Mouse (Mus musculus): ENCODE measurements around the gene Cxcr2. TPM values are rescaled to one million over a fixed set of nuclear protein-coding genes. Genes with fewer than 3 reads are reported as not detected.
A peak's percentile ranks its signal among the peaks of the same experiment; 100 is the strongest.

Cxcr2 gene
- polyA plus RNA-seq, 1 experiment from 2014 or later, result 3.2 TPM

- Histone ChIP-seq H3K27ac (ENCODE audit: low read depth) (no peak overlapping the region), H3K9me3 (ENCODE audit: low read length) (no peaks in the 10 kb centered on the region), H3K4me1 (ENCODE audit: insufficient read depth) (no peaks in the 10 kb centered on the region), H3K4me2 (ENCODE audit: low read depth, low read length) (no peak overlapping the region), H3K4me3 (ENCODE audit: low read depth, low read length) (no peak overlapping the region), H3K27me3 (ENCODE audit: insufficient read depth, low read length) (no peaks in the 10 kb centered on the region), H3K36me3 (replicated peaks; ENCODE audit: insufficient read depth, low read length) (no peaks in the 10 kb centered on the region), H3K9ac (replicated peaks) (no peak overlapping the region)
- TF ChIP-seq EP300 (IDR thresholded peaks at IDR 0.05; ENCODE audit: low read depth) (no peak), CTCF (IDR thresholded peaks at IDR 0.05; ENCODE audit: low read depth) (peak; percentile 91)
- WGBS (ENCODE audit: insufficient replicate concordance), result 40% methylated on average over 7 of the region's 7 CpGs
- DNase-seq, result peak; percentile 33
- no peak for ATAC-seq
Observed at GRCm38 (mm10) chr1:74205881-74206280, 52.1 kb downstream of the Cxcr2 start.

GRCm38 (mm10) chr1:74206642-74207041 lies 52.9 kb downstream of the Cxcr2 start:
- H3K9me3 ChIP-seq (ENCODE audit: low read length), result no peaks in the 10 kb centered on the region
- 51% methylated on average over 8 of the region's 8 CpGs for WGBS (ENCODE audit: insufficient replicate concordance)
- DNase-seq (no peak), ATAC-seq (no peak)
- H3K27ac ChIP-seq (ENCODE audit: low read depth), result no peak overlapping the region
- H3K27me3 ChIP-seq (ENCODE audit: insufficient read depth, low read length), result no peaks in the 10 kb centered on the region
- H3K4me3 ChIP-seq (ENCODE audit: low read depth, low read length), result no peak overlapping the region
- no peak overlapping the region for H3K4me2 ChIP-seq (ENCODE audit: low read depth, low read length)
- H3K36me3 ChIP-seq (replicated peaks; ENCODE audit: insufficient read depth, low read length), result no peaks in the 10 kb centered on the region
- TF ChIP-seq CTCF (IDR thresholded peaks at IDR 0.05; ENCODE audit: low read depth) (no peak), EP300 (IDR thresholded peaks at IDR 0.05; ENCODE audit: low read depth) (no peak)
- H3K9ac ChIP-seq (replicated peaks), result no peak overlapping the region
- no peaks in the 10 kb centered on the region for H3K4me1 ChIP-seq (ENCODE audit: insufficient read depth)

DNA sequence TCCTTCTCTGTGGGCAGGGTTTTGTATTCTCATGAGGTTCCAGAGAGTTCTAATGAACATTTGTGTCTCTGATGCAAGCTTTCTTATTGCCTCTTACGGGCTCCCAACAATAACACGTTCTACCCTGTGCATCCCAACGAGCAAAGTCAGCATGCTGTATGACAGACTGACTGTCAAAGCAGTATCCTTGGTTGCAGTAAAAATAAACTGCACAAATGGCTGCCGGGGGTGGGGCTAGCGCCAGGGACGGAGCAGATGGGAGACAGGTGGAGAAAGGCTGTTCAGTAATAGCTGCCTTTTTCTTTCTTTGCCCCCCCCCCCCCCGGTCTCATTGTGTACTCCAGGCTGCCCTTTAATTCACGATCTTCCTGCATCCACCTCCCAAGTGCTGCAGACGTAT lies 54.1 kb downstream of the Cxcr2 start:
- no peaks in the 10 kb centered on the region for H3K27me3 ChIP-seq (ENCODE audit: insufficient read depth, low read length)
- 64% methylated on average over 9 of the region's 9 CpGs for WGBS (ENCODE audit: insufficient replicate concordance)
- no peaks in the 10 kb centered on the region for H3K9me3 ChIP-seq (ENCODE audit: low read length)
- no peak for DNase-seq
- H3K9ac ChIP-seq (replicated peaks), result no peak overlapping the region
- no peak for ATAC-seq
- H3K4me1 ChIP-seq (ENCODE audit: insufficient read depth), result no peaks in the 10 kb centered on the region
- no peak overlapping the region for H3K27ac ChIP-seq (ENCODE audit: low read depth)
- TF ChIP-seq EP300 (IDR thresholded peaks at IDR 0.05; ENCODE audit: low read depth) (no peak), CTCF (IDR thresholded peaks at IDR 0.05; ENCODE audit: low read depth) (no peak)
- H3K4me3 ChIP-seq (ENCODE audit: low read depth, low read length), result no peak overlapping the region
- H3K4me2 ChIP-seq (ENCODE audit: low read depth, low read length), result no peak overlapping the region
- H3K36me3 ChIP-seq (replicated peaks; ENCODE audit: insufficient read depth, low read length), result no peaks in the 10 kb centered on the region

DNA sequence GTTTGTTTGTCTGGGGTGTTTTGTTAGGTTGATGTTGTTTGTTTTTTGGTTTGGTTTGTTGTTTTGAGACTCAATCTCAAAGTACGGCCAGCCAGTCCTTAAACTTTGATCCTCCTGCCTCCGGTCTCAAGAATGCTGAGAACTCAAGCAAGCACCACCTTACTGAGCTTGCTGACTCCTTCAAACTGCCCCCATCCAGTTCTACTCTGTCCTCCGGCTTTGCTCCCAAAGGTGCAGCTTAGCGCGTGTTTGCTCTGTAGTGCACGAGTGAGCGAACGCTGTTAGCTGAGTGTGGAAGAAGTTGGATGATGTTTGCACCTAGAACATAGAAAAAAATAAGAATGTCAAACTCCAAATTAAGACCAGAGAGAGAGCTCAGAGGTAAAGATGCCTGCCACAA lies 55.2 kb downstream of the Cxcr2 start:
- WGBS (ENCODE audit: insufficient replicate concordance), result 85% methylated on average over 8 of the region's 8 CpGs
- H3K27ac ChIP-seq (ENCODE audit: low read depth), result no peak overlapping the region
- no peak for DNase-seq
- H3K9ac ChIP-seq (replicated peaks), result no peak overlapping the region
- H3K9me3 ChIP-seq (ENCODE audit: low read length), result no peaks in the 10 kb centered on the region
- H3K4me3 ChIP-seq (ENCODE audit: low read depth, low read length), result no peak overlapping the region
- H3K4me1 ChIP-seq (ENCODE audit: insufficient read depth), result no peaks in the 10 kb centered on the region
- no peaks in the 10 kb centered on the region for H3K36me3 ChIP-seq (replicated peaks; ENCODE audit: insufficient read depth, low read length)
- TF ChIP-seq EP300 (IDR thresholded peaks at IDR 0.05; ENCODE audit: low read depth) (no peak), CTCF (IDR thresholded peaks at IDR 0.05; ENCODE audit: low read depth) (no peak)
- ATAC-seq, result no peak
- H3K27me3 ChIP-seq (ENCODE audit: insufficient read depth, low read length), result no peaks in the 10 kb centered on the region
- no peak overlapping the region for H3K4me2 ChIP-seq (ENCODE audit: low read depth, low read length)

MicroRNA genes within 50 kb of the gene (microRNA counts, 519-probe panel; counts per million panel counts)
- microRNA mmu-miR-1928, result 1,511 counts per million, percentile 11 among the panel's probes with 10 or more counts

Small RNAs within 50 kb of the gene (microRNA-seq; reads per million reads assigned to microRNA genes)
- not detected for gene Mir1928

Other genes starting within 250 kb of the Cxcr2 start
- 12.1 and 12.8 TPM in 2 replicates for gene Tns1, start 29.5 kb upstream of the Cxcr2 start, polyA plus RNA-seq (2015; fragmentation: Nextera tagmentation; extraction: Ambion mirVana)
- 0.20 TPM in 1 of 2 replicates, not detected in the other for gene Rufy4, start 28.4 kb upstream of the Cxcr2 start, polyA plus RNA-seq (2015; fragmentation: Nextera tagmentation; extraction: Ambion mirVana)
- not detected in 2 replicates for gene Cxcr1, start 40.6 kb downstream of the Cxcr2 start, polyA plus RNA-seq (2015; fragmentation: Nextera tagmentation; extraction: Ambion mirVana)
- gene Arpc2, start 82.1 kb downstream of the Cxcr2 start, polyA plus RNA-seq (2015; fragmentation: Nextera tagmentation; extraction: Ambion mirVana), result 238 and 254 TPM in 2 replicates
- 0.20 and 0.22 TPM in 2 replicates for gene Gpbar1, start 124.6 kb downstream of the Cxcr2 start, polyA plus RNA-seq (2015; fragmentation: Nextera tagmentation; extraction: Ambion mirVana)
- gene Aamp, start 130.7 kb downstream of the Cxcr2 start, polyA plus RNA-seq (2015; fragmentation: Nextera tagmentation; extraction: Ambion mirVana), result 105 and 109 TPM in 2 replicates
- 46.7 and 50.0 TPM in 2 replicates for gene Pnkd, start 130.9 kb downstream of the Cxcr2 start, polyA plus RNA-seq (2015; fragmentation: Nextera tagmentation; extraction: Ambion mirVana)
- 18.5 and 18.7 TPM in 2 replicates for gene Tmbim1, start 151.6 kb downstream of the Cxcr2 start, polyA plus RNA-seq (2015; fragmentation: Nextera tagmentation; extraction: Ambion mirVana)
- gene Catip, start 208.1 kb downstream of the Cxcr2 start, polyA plus RNA-seq (2015; fragmentation: Nextera tagmentation; extraction: Ambion mirVana), result 0.11 TPM in 1 of 2 replicates, not detected in the other
- 12.8 and 15.1 TPM in 2 replicates for gene Slc11a1, start 221.2 kb downstream of the Cxcr2 start, polyA plus RNA-seq (2015; fragmentation: Nextera tagmentation; extraction: Ambion mirVana)
- 40.0 and 40.4 TPM in 2 replicates for gene Ctdsp1, start 237.5 kb downstream of the Cxcr2 start, polyA plus RNA-seq (2015; fragmentation: Nextera tagmentation; extraction: Ambion mirVana)